Mouse (Mus musculus) midbrain, embryonic 16.5 days (tissue): ENCODE measurements around the gene Tmprss9. TPM values are rescaled to one million over a fixed set of nuclear protein-coding genes. Genes with fewer than 3 reads are reported as not detected.

ENCODE experiments used
- ATAC-seq: fragments of 200-750 bp; cut with Nextera tagmentation; 2 replicates; pipeline ENCODE4 v1.8.0; 2017; ENCODE audit warnings: moderate TSS enrichment
- H3K27ac ChIP-seq: fragments of 300-500 bp; sonication (generic); 2 replicates; pipeline ENCODE4 v1.5.1; 2014; ENCODE audit warnings: mild to moderate bottlenecking, low read length, mixed read lengths
- H3K27me3 ChIP-seq: fragments of 300-500 bp; sonication (generic); 2 replicates; pipeline ENCODE4 v1.6.1; 2014; ENCODE audit warnings: low read depth, low read length, mixed read lengths; ENCODE audit not compliant: control insufficient read depth, insufficient read depth
- H3K36me3 ChIP-seq: fragments of 300-500 bp; sonication (generic); 2 replicates; pipeline ENCODE4 v1.6.1; 2014; ENCODE audit warnings: mild to moderate bottlenecking, low read length, moderate library complexity, mixed read lengths; ENCODE audit not compliant: control insufficient read depth, insufficient read depth
- H3K4me1 ChIP-seq: fragments of 300-500 bp; sonication (generic); 2 replicates; pipeline ENCODE4 v1.6.1; 2014; ENCODE audit warnings: mild to moderate bottlenecking, low read length, mixed read lengths; ENCODE audit not compliant: control insufficient read depth, insufficient read depth
- H3K4me2 ChIP-seq: fragments of 300-500 bp; sonication (generic); 2 replicates; pipeline ENCODE4 v1.6.1; 2014; ENCODE audit warnings: mild to moderate bottlenecking, low read length, mixed read lengths
- H3K4me3 ChIP-seq: fragments of 300-500 bp; sonication (generic); 2 replicates; pipeline ENCODE4 v1.5.1; 2014; ENCODE audit warnings: low read depth, mild to moderate bottlenecking, low read length, moderate library complexity, mixed read lengths
- H3K9ac ChIP-seq: fragments of 300-500 bp; sonication (generic); 2 replicates; pipeline ENCODE4 v1.6.1; 2014; ENCODE audit warnings: low read depth, low read length, mixed read lengths
- H3K9me3 ChIP-seq: fragments of 300-500 bp; sonication (generic); replicated peaks from 2 replicates; pipeline ENCODE4 v1.6.1; 2014; ENCODE audit warnings: mild to moderate bottlenecking, low read length, mixed read lengths; ENCODE audit not compliant: control insufficient read depth, poor library complexity, severe bottlenecking
- WGBS: fragments of 180-500 bp; shearing (Covaris S2); extraction: QIAGEN DNeasy Blood & Tissue Kit; methylation state at CpG from one replicate; pipeline ENCODE4 v1.1.7; 2014; 5-methylcytosine and 5-hydroxymethylcytosine counted together
- polyA plus RNA-seq: library from polyadenylated mRNA; unstranded; fragments of >200 nt; fragmentation: Nextera tagmentation; extraction: Ambion mirVana; gene quantifications from 2 replicates; pipeline ENCODE4 v1.2.1, GENCODE M21; 2015

Gene Tmprss9
- polyA plus RNA-seq, 1 experiment from 2014 or later: 0.10 TPM

DNA sequence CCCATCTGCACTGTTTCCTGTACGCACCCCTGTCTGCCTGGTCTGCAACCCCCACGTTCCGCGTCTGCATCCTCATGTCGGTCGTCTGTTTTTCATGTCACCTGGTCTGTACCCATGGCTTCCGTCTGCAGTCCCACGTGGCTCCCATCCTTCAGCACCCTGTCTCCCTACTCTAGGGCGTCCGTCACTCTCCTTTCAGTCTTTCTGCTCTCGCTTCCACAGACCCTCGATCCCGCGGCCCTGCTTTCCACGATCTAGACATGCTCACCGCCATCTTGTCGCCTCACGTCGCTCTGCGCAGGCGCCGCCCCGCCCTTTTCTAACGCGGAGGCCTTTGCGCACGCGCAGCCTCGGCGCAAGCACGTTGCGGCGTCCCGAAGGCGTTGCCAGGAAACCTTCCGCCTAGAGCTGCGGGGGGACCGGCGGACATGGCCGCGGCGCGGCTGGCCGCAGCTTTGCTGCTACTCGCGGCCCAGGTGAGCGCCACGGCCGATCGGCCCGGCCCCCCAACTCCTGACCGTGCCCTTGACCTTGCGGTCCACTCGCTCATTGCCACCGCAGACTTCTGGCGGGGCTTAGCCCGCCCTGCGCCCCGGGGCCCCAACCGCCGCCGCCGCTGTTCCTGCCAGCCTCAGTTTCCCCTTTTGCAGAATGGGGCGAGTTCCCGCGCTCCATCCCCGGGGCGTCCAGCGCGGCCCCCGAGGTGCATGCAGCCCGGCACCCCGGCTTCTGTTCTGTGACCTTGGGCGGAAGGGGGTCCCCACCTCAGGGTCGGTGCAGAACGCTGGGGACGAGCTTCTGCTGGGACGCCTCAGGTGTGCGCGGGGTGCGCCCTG, 16.5 kb upstream of the Tmprss9 start, which contains the start of the genes Lsm7 and Sppl2b:
Gene Lsm7, minus strand, starts transcription at position 297 of the 836 bp plus-strand sequence.
Gene Sppl2b, plus strand, starts transcription at position 363 of the 836 bp plus-strand sequence.
- peak; percentile 79 for ATAC-seq

GRCm38 (mm10) chr10:80855749-80856073, 15.9 kb upstream of the Tmprss9 start:
- 29% methylated on average over 11 of the region's 11 CpGs for WGBS
- Histone ChIP-seq H3K9ac (peak overlapping the region; percentile 96), H3K9me3 (no peaks in the 10 kb centered on the region), H3K27me3 (no peaks in the 10 kb centered on the region), H3K27ac (no peak overlapping the region), H3K36me3 (peaks cover 12% of the 10 kb centered on the region), H3K4me2 (peak overlapping the region; percentile 91), H3K4me1 (peaks cover 32% of the 10 kb centered on the region), H3K4me3 (peak overlapping the region; percentile 75)
- ATAC-seq: 0 out of 2 replicates have a peak, but pooled peaks have one; percentile 15

More for the DNA sequence above, 16.5 kb upstream of the Tmprss9 start, which contains the start of the genes Lsm7 and Sppl2b:
- H3K9me3 ChIP-seq: no peaks in the 10 kb centered on the region
- no peaks in the 10 kb centered on the region for H3K27me3 ChIP-seq
- H3K4me1 ChIP-seq: peaks cover 32% of the 10 kb centered on the region
- H3K4me3 ChIP-seq: peak within 1 kb of the TSS; percentile 75
- peaks cover 12% of the 10 kb centered on the region for H3K36me3 ChIP-seq
- peak within 1 kb of the TSS; percentile 84 for H3K27ac ChIP-seq
- peak within 1 kb of the TSS; percentile 91 for H3K4me2 ChIP-seq
- H3K9ac ChIP-seq: peak within 1 kb of the TSS; percentile 96
- WGBS: under 1% methylated on average over 81 of the region's 81 CpGs

- no peaks in the 10 kb centered on the region for H3K9me3 ChIP-seq
- H3K27ac ChIP-seq: no peak overlapping the region
- WGBS: 71% methylated on average over 3 of the region's 3 CpGs
- peak overlapping the region; percentile 91 for H3K4me2 ChIP-seq
- peak overlapping the region; percentile 96 for H3K9ac ChIP-seq
- H3K4me1 ChIP-seq: peaks cover 32% of the 10 kb centered on the region
- H3K4me3 ChIP-seq: peak overlapping the region; percentile 75; the same call in 1 of the 2 replicates
- H3K27me3 ChIP-seq: no peaks in the 10 kb centered on the region
- ATAC-seq: no peak
- H3K36me3 ChIP-seq: peaks cover 12% of the 10 kb centered on the region
Measured at GRCm38 (mm10) chr10:80856267-80856666, 15.4 kb upstream of the Tmprss9 start.

- peaks cover 5% of the 10 kb centered on the region for H3K36me3 ChIP-seq
- H3K4me1 ChIP-seq: peaks cover 32% of the 10 kb centered on the region
- no peak for ATAC-seq
- peak overlapping the region; percentile 35 for H3K9ac ChIP-seq
- H3K27ac ChIP-seq: no peak overlapping the region
- H3K4me2 ChIP-seq: peak overlapping the region; percentile 91; the same call in 1 of the 2 replicates
- no peaks in the 10 kb centered on the region for H3K27me3 ChIP-seq
- H3K9me3 ChIP-seq: no peaks in the 10 kb centered on the region
- WGBS: 86% methylated on average over 5 of the region's 5 CpGs
- no peak overlapping the region for H3K4me3 ChIP-seq
Measured at GRCm38 (mm10) chr10:80856908-80857307, 14.7 kb upstream of the Tmprss9 start.

DNA sequence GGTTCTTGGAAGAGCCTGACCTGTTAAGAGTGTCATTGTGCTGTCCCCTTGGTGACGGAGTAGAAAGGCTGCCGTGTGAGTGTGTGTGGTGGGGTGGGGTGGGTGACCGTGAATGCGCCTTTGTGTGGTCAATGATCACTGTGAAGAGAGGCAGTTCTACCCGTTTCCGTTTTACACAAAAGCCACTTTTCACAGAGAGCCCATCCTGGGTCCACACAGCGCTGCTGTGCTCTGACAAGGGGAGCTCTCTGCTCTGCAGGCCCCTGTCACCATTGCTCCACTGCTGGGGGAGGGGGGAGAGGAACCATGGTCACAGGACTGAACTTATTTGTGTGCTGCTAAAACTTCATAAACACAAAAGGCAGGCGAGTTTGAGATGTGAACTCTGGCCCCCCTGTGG, 14.3 kb upstream of the Tmprss9 start:
- H3K4me2 ChIP-seq: peak overlapping the region; percentile 9; the same call in 1 of the 2 replicates
- H3K4me1 ChIP-seq: peaks cover 32% of the 10 kb centered on the region
- no peak overlapping the region for H3K4me3 ChIP-seq
- no peak for ATAC-seq
- H3K27ac ChIP-seq: no peak overlapping the region
- peaks cover 4% of the 10 kb centered on the region; the same call in 1 of the 2 replicates for H3K36me3 ChIP-seq
- no peaks in the 10 kb centered on the region for H3K9me3 ChIP-seq
- WGBS: 34% methylated on average over 8 of the region's 8 CpGs
- H3K27me3 ChIP-seq: no peaks in the 10 kb centered on the region
- peak overlapping the region; percentile 50; the same call in 1 of the 2 replicates for H3K9ac ChIP-seq

- H3K9ac ChIP-seq: peak overlapping the region; percentile 50; the same call in 1 of the 2 replicates
- no peaks in the 10 kb centered on the region for H3K9me3 ChIP-seq
- no peaks in the 10 kb centered on the region for H3K27me3 ChIP-seq
- WGBS: 59% methylated on average over 3 of the region's 3 CpGs
- ATAC-seq: no peak
- peaks cover 9% of the 10 kb centered on the region; the same call in 1 of the 2 replicates for H3K36me3 ChIP-seq
- H3K4me1 ChIP-seq: peaks cover 32% of the 10 kb centered on the region
- peak overlapping the region; percentile 9; the same call in 1 of the 2 replicates for H3K4me2 ChIP-seq
- H3K27ac ChIP-seq: no peak overlapping the region
- H3K4me3 ChIP-seq: no peak overlapping the region
Measured at GRCm38 (mm10) chr10:80857848-80858247, 13.8 kb upstream of the Tmprss9 start.

DNA sequence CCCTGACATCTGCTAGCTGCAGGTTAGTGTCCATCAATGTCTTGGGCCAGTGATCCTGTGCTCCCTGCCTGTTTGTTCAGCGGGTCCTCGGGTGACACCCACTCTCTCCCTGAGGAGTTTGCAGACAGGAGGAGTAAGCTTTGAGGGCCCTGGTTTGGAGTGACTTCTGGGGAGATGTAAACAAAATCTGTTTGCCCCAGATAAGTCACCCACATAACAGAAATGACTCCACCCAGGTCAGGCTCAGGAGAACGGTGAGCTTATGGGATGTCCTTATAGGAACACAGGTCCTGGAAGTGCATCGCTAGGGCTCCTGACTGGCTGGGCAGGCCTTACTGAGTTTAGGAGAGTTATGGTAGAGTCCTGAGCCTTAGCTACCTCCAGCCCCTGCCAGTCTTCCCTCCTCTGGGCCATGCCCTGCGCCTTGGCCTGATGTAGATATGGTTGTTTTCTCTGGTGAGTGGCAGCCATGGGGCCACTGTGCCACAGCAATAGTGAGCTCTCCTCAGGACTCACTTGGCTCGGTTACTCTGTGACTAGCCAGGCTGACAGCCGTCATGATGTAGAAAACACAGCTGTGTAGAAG, 13.2 kb upstream of the Tmprss9 start:
- 88% methylated on average over 7 of the region's 7 CpGs for WGBS
- Histone ChIP-seq H3K9ac (no peak overlapping the region), H3K9me3 (no peaks in the 10 kb centered on the region), H3K36me3 (peaks cover 14% of the 10 kb centered on the region; the same call in 1 of the 2 replicates), H3K4me2 (no peak overlapping the region), H3K4me1 (peaks cover 31% of the 10 kb centered on the region), H3K27me3 (no peaks in the 10 kb centered on the region), H3K27ac (no peak overlapping the region), H3K4me3 (no peak overlapping the region)
- no peak for ATAC-seq

- no peak overlapping the region for H3K27ac ChIP-seq
- H3K9me3 ChIP-seq: no peaks in the 10 kb centered on the region
- ATAC-seq: no peak
- WGBS: 95% methylated on average over 5 of the region's 5 CpGs
- H3K4me2 ChIP-seq: no peak overlapping the region
- no peaks in the 10 kb centered on the region for H3K27me3 ChIP-seq
- H3K9ac ChIP-seq: no peak overlapping the region
- no peak overlapping the region for H3K4me3 ChIP-seq
- peaks cover 3% of the 10 kb centered on the region for H3K4me1 ChIP-seq
- peaks cover 39% of the 10 kb centered on the region for H3K36me3 ChIP-seq
Measured at GRCm38 (mm10) chr10:80862305-80862704, 9.3 kb upstream of the Tmprss9 start.

DNA sequence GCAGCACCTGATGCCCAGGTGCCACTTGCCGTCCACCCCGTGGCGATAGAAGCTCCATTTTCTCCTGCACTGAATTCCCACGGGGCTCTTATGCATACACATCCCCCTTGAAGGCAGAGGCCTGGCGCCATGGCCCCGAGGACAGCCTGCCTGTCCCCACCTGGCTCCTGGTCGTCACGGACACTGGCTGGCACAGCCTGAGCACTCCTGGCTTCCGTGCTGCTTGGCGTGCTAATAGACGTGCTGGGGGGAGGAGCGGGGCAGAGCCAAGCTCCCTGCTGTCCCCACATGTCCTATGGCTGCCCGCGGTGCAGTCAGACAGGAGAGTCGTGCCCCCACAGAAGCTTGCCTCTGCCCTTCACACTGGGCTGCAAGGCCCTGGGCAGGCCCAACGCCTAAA, 7.2 kb upstream of the Tmprss9 start:
- no peaks in the 10 kb centered on the region for H3K9me3 ChIP-seq
- no peak overlapping the region for H3K9ac ChIP-seq
- no peak overlapping the region for H3K27ac ChIP-seq
- H3K4me3 ChIP-seq: no peak overlapping the region
- H3K27me3 ChIP-seq: no peaks in the 10 kb centered on the region
- H3K36me3 ChIP-seq: peaks cover 42% of the 10 kb centered on the region
- ATAC-seq: no peak
- H3K4me2 ChIP-seq: no peak overlapping the region
- H3K4me1 ChIP-seq: no peaks in the 10 kb centered on the region
- 84% methylated on average over 16 of the region's 16 CpGs for WGBS
